ENCODE assay signal across 16 mouse cellular contexts in the genomic region with DNA sequence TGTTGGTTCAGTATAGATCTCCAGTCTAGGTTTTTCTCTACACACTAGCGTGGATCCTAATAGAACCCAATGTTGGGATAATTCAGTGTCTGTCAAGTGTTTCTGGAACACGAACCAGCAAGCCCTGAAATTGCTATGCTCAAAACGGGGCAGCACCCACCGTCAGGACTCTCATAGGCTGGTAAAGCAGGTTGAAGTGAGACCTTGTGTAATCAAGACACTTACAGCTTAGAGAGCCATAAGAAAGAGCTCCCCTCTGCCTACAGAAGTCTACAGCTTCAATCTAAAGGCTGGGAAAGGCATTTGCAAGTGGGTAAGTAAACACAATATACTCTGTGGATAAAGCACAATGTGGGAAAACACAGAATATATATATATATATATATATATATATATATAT.
"Had no signal": no experiment of that assay in that cellular context is flagged by ENCODE, and none has a peak within 500 bp of the region (broad histone marks: within the 10 kb centered on the region; RNA-seq: fewer than 3 reads in every experiment).

No protein-coding gene starts in this region.

- H3K4me2 ChIP-seq: neural tube, embryonic 13.5 days; neural tube, embryonic 15.5 days; stomach, embryonic 15.5 days had no signal

- H3K9me3 ChIP-seq: neural tube, embryonic 13.5 days; neural tube, embryonic 15.5 days; stomach, embryonic 15.5 days had no signal

- H3K27me3 ChIP-seq: neural tube, embryonic 13.5 days; neural tube, embryonic 15.5 days; stomach, embryonic 15.5 days had no signal

- H3K4me3 ChIP-seq: neural tube, embryonic 13.5 days; neural tube, embryonic 15.5 days; stomach, embryonic 15.5 days had no signal

- H3K27ac ChIP-seq: neural tube, embryonic 13.5 days; neural tube, embryonic 15.5 days; stomach, embryonic 15.5 days; stomach, postnatal 0 days had no signal

- H3K9ac ChIP-seq: neural tube, embryonic 13.5 days; neural tube, embryonic 15.5 days; stomach, embryonic 15.5 days had no signal

- H3K36me3 ChIP-seq: neural tube, embryonic 13.5 days; neural tube, embryonic 15.5 days; stomach, embryonic 15.5 days had no signal

- H3K4me1 ChIP-seq: neural tube, embryonic 15.5 days; stomach, embryonic 15.5 days had no signal

- DNase-seq: retina, postnatal 1 day; right cerebral cortex, adult 18-20 months; right cerebral cortex, postnatal 14 days; right cerebral cortex, postnatal 25 days; right cerebral cortex, postnatal 4 days; spleen, adult 18-20 months; thymus, adult 18-20 months; thymus, adult 2 months; thymus, postnatal 14 days; thymus, postnatal 25 days; thymus, postnatal 36 days; thymus, postnatal 4 days had no signal
